Mouse (Mus musculus) CH12.LX (cell line): ENCODE measurements around the gene Foxa2. TPM values are rescaled to one million over a fixed set of nuclear protein-coding genes. Genes with fewer than 3 reads are reported as not detected.

Experiments used
- DNase-seq: peaks from one replicate; pipeline ENCODE4 v3.0.0-alpha.2; 2013; ENCODE audit errors: extremely low read depth
- H3K27ac ChIP-seq: 2 replicates; pipeline ENCODE4 v1.5.1; 2012; ENCODE audit warnings: low read depth, mild to moderate bottlenecking, control low read depth, moderate library complexity; ENCODE audit not compliant: insufficient read depth
- H3K27me3 ChIP-seq: replicated peaks from 2 replicates; pipeline ENCODE3; 2012; ENCODE audit warnings: inconsistent platforms
- H3K36me3 ChIP-seq, 2 experiments: replicated peaks in 1 of 2; 2 replicates each; pipeline versions ENCODE3 to v1.6.1; 2012; ENCODE audit warnings: inconsistent platforms in 1 of 2, low read length in 1 of 2, mild to moderate bottlenecking in 1 of 2, mixed read lengths in 1 of 2, moderate library complexity in 1 of 2; ENCODE audit not compliant: control insufficient read depth in 1 of 2, insufficient read depth in 1 of 2
- H3K4me1 ChIP-seq, 2 experiments: 2 replicates each; pipeline ENCODE4 v1.6.1; 2012; ENCODE audit warnings: inconsistent platforms in 1 of 2, moderate library complexity in 1 of 2; ENCODE audit not compliant: insufficient read depth in 2 of 2, control insufficient read depth in 1 of 2
- H3K4me2 ChIP-seq: 2 replicates; pipeline ENCODE4 v1.6.1; 2012; ENCODE audit warnings: low read depth, mild to moderate bottlenecking, control low read depth; ENCODE audit not compliant: poor library complexity, insufficient read depth, severe bottlenecking
- H3K4me3 ChIP-seq, 3 experiments: fragments of 150-350 bp in 1 of 3; sonication (generic) in 1 of 3; replicated peaks in 1 of 3; 2 replicates each; pipeline versions ENCODE3 to v1.5.1; 2011 to 2012; ENCODE audit warnings: low read depth in 2 of 3, low read length in 2 of 3, mild to moderate bottlenecking in 2 of 3, moderate library complexity in 2 of 3, control low read depth in 1 of 3, improper control_type of control experiment in 1 of 3, inconsistent platforms in 1 of 3, mixed read lengths in 1 of 3; ENCODE audit not compliant: poor library complexity in 1 of 3
- H3K79me2 ChIP-seq: replicated peaks from 2 replicates; pipeline ENCODE4 v1.6.1; 2012; ENCODE audit warnings: mild to moderate bottlenecking, moderate library complexity; ENCODE audit not compliant: control insufficient read depth, poor library complexity, insufficient read depth, severe bottlenecking; ENCODE audit errors: extremely low read depth
- H3K9ac ChIP-seq: 2 replicates; pipeline ENCODE4 v1.6.1; 2012; ENCODE audit warnings: low read depth, mild to moderate bottlenecking, control low read depth, moderate library complexity; ENCODE audit not compliant: insufficient read depth
- H3K9me3 ChIP-seq: replicated peaks from 2 replicates; pipeline ENCODE3; 2012; ENCODE audit warnings: low read length, inconsistent platforms, mixed read lengths
- CHD1 ChIP-seq: IDR thresholded peaks from 2 replicates; pipeline ENCODE4 v1.6.1; 2012; ENCODE audit warnings: low read depth, low read length, improper control_type of control experiment, inconsistent platforms
- CHD2 ChIP-seq: IDR thresholded peaks from 2 replicates; pipeline ENCODE4 v1.6.1; 2011; ENCODE audit warnings: low read length, improper control_type of control experiment
- CTCF ChIP-seq, 2 experiments: IDR thresholded peaks in 1 of 2; conservative IDR thresholded peaks in 1 of 2; 2 replicates each; pipeline ENCODE4 v1.5.1; 2011 to 2012; ENCODE audit warnings: low read depth in 2 of 2, low read length in 2 of 2, improper control_type of control experiment in 1 of 2, inconsistent platforms in 1 of 2, mild to moderate bottlenecking in 1 of 2, moderate library complexity in 1 of 2
- ELF1 ChIP-seq: IDR thresholded peaks from 2 replicates; pipeline ENCODE4 v1.6.1; 2014; ENCODE audit warnings: low read depth, mild to moderate bottlenecking, inconsistent platforms, low read length, improper control_type of control experiment
- ETS1 ChIP-seq: conservative IDR thresholded peaks from 2 replicates; pipeline ENCODE4 v1.6.1; 2012; ENCODE audit warnings: low read depth, mild to moderate bottlenecking, inconsistent platforms, low read length, improper control_type of control experiment, moderate library complexity
- HCFC1 ChIP-seq: IDR thresholded peaks from 2 replicates; pipeline ENCODE4 v1.6.1; 2012; ENCODE audit warnings: low read depth, mild to moderate bottlenecking, inconsistent platforms, low read length, improper control_type of control experiment
- IRF4 ChIP-seq: IDR thresholded peaks from 2 replicates; pipeline ENCODE4 v1.6.1; 2014; ENCODE audit warnings: low read depth, mild to moderate bottlenecking, inconsistent platforms, low read length, improper control_type of control experiment
- JUND ChIP-seq: conservative IDR thresholded peaks from 2 replicates; pipeline ENCODE4 v1.6.1; 2011; ENCODE audit warnings: low read depth, low read length, improper control_type of control experiment
- MAFK ChIP-seq: IDR thresholded peaks from 2 replicates; pipeline ENCODE4 v1.6.1; 2011; ENCODE audit warnings: low read length, improper control_type of control experiment; ENCODE audit not compliant: insufficient replicate concordance
- MAX ChIP-seq: IDR thresholded peaks from 2 replicates; pipeline ENCODE4 v1.6.1; 2011; ENCODE audit warnings: low read length, improper control_type of control experiment
- MAZ ChIP-seq: IDR thresholded peaks from 2 replicates; pipeline ENCODE4 v1.6.1; 2012; ENCODE audit warnings: low read depth, mild to moderate bottlenecking, inconsistent platforms, low read length, improper control_type of control experiment, moderate library complexity
- MEF2A ChIP-seq: IDR thresholded peaks from 2 replicates; pipeline ENCODE4 v1.6.1; 2014; ENCODE audit warnings: low read depth, mild to moderate bottlenecking, inconsistent platforms, low read length, improper control_type of control experiment, borderline replicate concordance
- MXI1 ChIP-seq: IDR thresholded peaks from 2 replicates; pipeline ENCODE4 v1.6.1; 2011; ENCODE audit warnings: mild to moderate bottlenecking, low read depth, low read length, improper control_type of control experiment
- MYC ChIP-seq: IDR thresholded peaks from 2 replicates; pipeline ENCODE4 v1.6.1; 2011; ENCODE audit warnings: low read depth, mild to moderate bottlenecking, improper control_type of control experiment, low read length
- PAX5 ChIP-seq: IDR thresholded peaks from 2 replicates; pipeline ENCODE4 v1.6.1; 2012; ENCODE audit warnings: low read length, inconsistent platforms, mixed read lengths
- POLR2A ChIP-seq: IDR thresholded peaks from 2 replicates; pipeline ENCODE4 v1.6.1; 2011; ENCODE audit warnings: low read depth, mild to moderate bottlenecking, improper control_type of control experiment, low read length
- POLR2AphosphoS2 ChIP-seq: IDR thresholded peaks from 2 replicates; pipeline ENCODE4 v1.6.1; 2011; ENCODE audit warnings: low read depth, low read length, improper control_type of control experiment
- SMC3 ChIP-seq: IDR thresholded peaks from 2 replicates; pipeline ENCODE4 v1.6.1; 2011; ENCODE audit warnings: low read depth, low read length, improper control_type of control experiment
- TBP ChIP-seq: conservative IDR thresholded peaks from 2 replicates; pipeline ENCODE4 v1.6.1; 2011; ENCODE audit warnings: low read depth, low read length, improper control_type of control experiment
- TCF12 ChIP-seq: IDR thresholded peaks from 2 replicates; pipeline ENCODE4 v1.6.1; 2014; ENCODE audit warnings: low read depth, mild to moderate bottlenecking, inconsistent platforms, low read length, improper control_type of control experiment
- UBTF ChIP-seq: IDR thresholded peaks from 2 replicates; pipeline ENCODE4 v1.6.1; 2012; ENCODE audit warnings: low read depth, mild to moderate bottlenecking, inconsistent platforms, low read length, improper control_type of control experiment, moderate library complexity
- USF1 ChIP-seq: IDR thresholded peaks from 2 replicates; pipeline ENCODE4 v1.6.1; 2014; ENCODE audit warnings: low read depth, mild to moderate bottlenecking, inconsistent platforms, low read length, improper control_type of control experiment
- USF2 ChIP-seq: conservative IDR thresholded peaks from 2 replicates; pipeline ENCODE4 v1.6.1; 2011; ENCODE audit warnings: low read depth, low read length, improper control_type of control experiment
- ZC3H11A ChIP-seq: IDR thresholded peaks from 2 replicates; pipeline ENCODE4 v1.6.1; 2012; ENCODE audit warnings: low read depth, mild to moderate bottlenecking, inconsistent platforms, low read length, improper control_type of control experiment
- ZKSCAN1 ChIP-seq: IDR thresholded peaks from 2 replicates; pipeline ENCODE4 v1.6.1; 2012; ENCODE audit warnings: low read depth, inconsistent platforms, low read length, improper control_type of control experiment, borderline replicate concordance
- ZNF384 ChIP-seq: IDR thresholded peaks from 2 replicates; pipeline ENCODE4 v1.6.1; 2012; ENCODE audit warnings: low read depth, low read length, improper control_type of control experiment, inconsistent platforms
- dilution Hi-C: fragments of 300-500 bp; cut with MboI; formaldehyde crosslinking; loops from 2 replicates; pipeline ENCODE4 v1.14.3; 2020; ENCODE audit warnings: low sequenced_read_pairs; ENCODE audit not compliant: extremely low pct_unique_long_range_greater_than_20kb, extremely low pct_ligation_motif_present
- in situ Hi-C: fragments of 300-500 bp; cut with MboI; formaldehyde crosslinking; loops from 3 replicates; pipeline ENCODE4 v1.14.3; 2019; ENCODE audit warnings: low sequenced_read_pairs, low pct_ligation_motif_present, low pct_unique_long_range_greater_than_20kb, mixed read lengths
- polyA plus RNA-seq: library from polyadenylated mRNA; unstranded; fragments of >175 nt; gene quantifications from 2 replicates; pipeline ENCODE4 v1.2.1, GENCODE M21; 2012; ENCODE audit warnings: low read depth; ENCODE audit not compliant: insufficient read length
- total RNA-seq, 2 experiments: library from RNA; depleted of rRNA; stranded (reverse); fragments of 300-350 nt in 1 of 2; fragments of >200 nt in 1 of 2; gene quantifications; 2 replicates each; pipeline ENCODE4 v1.2.3; 2012 to 2014

Foxa2 gene
- total and polyA plus RNA-seq, 3 experiments: not detected

GRCm38 (mm10) chr2:148043271-148043975 is 3.3 kb downstream of the Foxa2 start:
- no peaks in the 10 kb centered on the region for H3K4me1 ChIP-seq
- peaks cover 22% of the 10 kb centered on the region for H3K9me3 ChIP-seq
- H3K79me2 ChIP-seq: no peaks in the 10 kb centered on the region
- peaks cover 22% of the 10 kb centered on the region for H3K27me3 ChIP-seq
- no peak overlapping the region for H3K27ac ChIP-seq
- dilution Hi-C loops: no loop called here
- H3K4me3 ChIP-seq: no peak overlapping the region
- H3K4me2 ChIP-seq: no peak overlapping the region
- H3K9ac ChIP-seq: no peak overlapping the region
- TF ChIP-seq USF2: no peak
- no peak for TF ChIP-seq POLR2A
- TF ChIP-seq PAX5: no peak
- TF ChIP-seq MAX: no peak
- no peak for TF ChIP-seq MXI1
- no peak for TF ChIP-seq USF1
- H3K36me3 ChIP-seq: no peaks in the 10 kb centered on the region
- DNase-seq: no peak
- in situ Hi-C loops: no loop called here

- TF ChIP-seq JUND (no peak), CTCF (conservative IDR thresholded peaks at IDR 0.05 in 1 of 2, IDR thresholded peaks at IDR 0.05 in 1 of 2; ENCODE audit: low read depth in 2 of 2, low read length in 2 of 2) (no peak), IRF4 (no peak), MYC (no peak), ZKSCAN1 (no peak), ZC3H11A (no peak), MXI1 (no peak), MEF2A (no peak), MAZ (no peak)
- Histone ChIP-seq H3K4me1 (no peaks in the 10 kb centered on the region), H3K36me3 (no peaks in the 10 kb centered on the region), H3K27ac (no peak overlapping the region), H3K4me2 (no peak overlapping the region), H3K9me3 (peaks cover 22% of the 10 kb centered on the region), H3K27me3 (peaks cover 27% of the 10 kb centered on the region), H3K4me3 (no peak overlapping the region), H3K79me2 (no peaks in the 10 kb centered on the region), H3K9ac (no peak overlapping the region)
- DNase-seq: no peak
- in situ Hi-C loops (no loop called here), dilution Hi-C loops (no loop called here)
Measured at GRCm38 (mm10) chr2:148042126-148042640, 4.6 kb downstream of the Foxa2 start.

- TF ChIP-seq TCF12 (no peak), SMC3 (no peak), CHD2 (no peak), ELF1 (no peak), ZKSCAN1 (no peak), TBP (no peak), HCFC1 (no peak), CHD1 (no peak), IRF4 (no peak), POLR2A (no peak), MXI1 (no peak), ETS1 (no peak), ZNF384 (no peak), UBTF (no peak), POLR2AphosphoS2 (no peak), MAFK (no peak), MYC (no peak)
- Histone ChIP-seq H3K4me3 (no peak overlapping the region), H3K27ac (no peak overlapping the region), H3K27me3 (peaks cover 32% of the 10 kb centered on the region), H3K36me3 (no peaks in the 10 kb centered on the region), H3K79me2 (no peaks in the 10 kb centered on the region), H3K9me3 (peaks cover 20% of the 10 kb centered on the region), H3K9ac (no peak overlapping the region), H3K4me2 (no peak overlapping the region), H3K4me1 (no peaks in the 10 kb centered on the region)
- no peak for DNase-seq
- dilution Hi-C loops: no loop called here
- in situ Hi-C loops: no loop called here
Measured at GRCm38 (mm10) chr2:148041381-148041780, 5.4 kb downstream of the Foxa2 start.
